Mouse (Mus musculus): Measurements from ENCODE around the gene Zp3r. TPM values are rescaled to one million over a fixed set of nuclear protein-coding genes. Genes with fewer than 3 reads are reported as not detected.

Zp3r gene
- polyA plus RNA-seq (2017; shearing (Covaris generic)): not detected

DNA sequence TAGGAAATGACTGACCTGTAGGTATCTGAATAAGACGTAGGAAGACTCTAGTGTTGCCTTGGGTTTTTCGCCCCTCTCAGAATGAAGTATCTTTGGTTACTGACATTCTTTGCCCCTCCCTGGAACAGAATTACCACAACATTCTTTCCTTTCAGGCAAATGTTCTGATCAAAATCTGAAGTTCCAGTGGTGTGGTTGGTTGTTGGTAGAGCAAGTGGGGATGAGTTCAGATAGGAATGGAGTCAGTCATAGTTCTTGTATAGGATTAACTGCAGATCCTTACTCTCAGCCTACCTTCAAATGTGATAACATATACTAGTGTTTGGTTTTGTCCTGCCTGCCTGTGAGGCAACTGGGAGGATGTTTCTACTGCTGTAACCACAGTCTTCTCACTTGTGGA is at the start of gene Zp3r:
Gene Zp3r (minus strand): TSS at position 101 of the 400 bp plus-strand sequence.

DNA sequence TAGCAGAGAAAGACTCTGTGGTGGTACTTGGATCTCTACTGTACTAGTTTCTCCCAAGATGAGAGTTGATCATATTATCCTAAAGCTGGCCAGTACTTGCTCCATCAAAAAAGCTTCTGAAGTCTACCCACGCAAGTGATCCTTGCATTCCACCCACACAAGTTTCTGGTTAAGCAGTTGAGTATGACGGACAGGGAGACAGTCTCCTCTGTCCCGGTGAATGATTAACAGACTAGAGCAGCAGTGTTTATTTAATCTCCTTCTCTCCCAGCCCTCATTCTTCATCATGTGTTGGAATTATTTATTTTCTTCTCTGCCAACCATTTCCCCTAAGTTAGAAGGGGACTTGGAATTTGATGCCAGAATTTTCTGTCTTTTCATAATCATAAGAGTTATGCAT is 32.0 kb upstream of the Zp3r start, which contains the start of gene C4bp:
Gene C4bp (minus strand): TSS at position 179 of the 400 bp plus-strand sequence.

Other genes starting within 250 kb of the Zp3r start
- gene Cd55b, start 206.6 kb downstream of the Zp3r start, polyA plus RNA-seq (2017; shearing (Covaris generic)): not detected
- 38.9 TPM for gene Cd55, start 166.9 kb downstream of the Zp3r start, polyA plus RNA-seq (2017; shearing (Covaris generic))
- gene C4bp, start 32.0 kb upstream of the Zp3r start, polyA plus RNA-seq (2017; shearing (Covaris generic)): not detected
- gene Gm29427, start 86.2 kb upstream of the Zp3r start, polyA plus RNA-seq (2017; shearing (Covaris generic)): not detected
- 5.8 TPM for gene Yod1, start 87.7 kb upstream of the Zp3r start, polyA plus RNA-seq (2017; shearing (Covaris generic))
- gene Pfkfb2, start 99.6 kb upstream of the Zp3r start, polyA plus RNA-seq (2017; shearing (Covaris generic)): 4.9 TPM
- 0.45 TPM for gene AA986860, start 102.4 kb upstream of the Zp3r start, polyA plus RNA-seq (2017; shearing (Covaris generic))
- 0.32 TPM for gene Fcamr, start 171.3 kb upstream of the Zp3r start, polyA plus RNA-seq (2017; shearing (Covaris generic))
- gene Pigr, start 197.1 kb upstream of the Zp3r start, polyA plus RNA-seq (2017; shearing (Covaris generic)): 0.26 TPM
- gene Fcmr, start 236.0 kb upstream of the Zp3r start, polyA plus RNA-seq (2017; shearing (Covaris generic)): 4.7 TPM

Data from activated CD4-positive, CD25-positive, alpha-beta regulatory T cell, adult 9 weeks (primary cell).